Mouse (Mus musculus) testis, adult 2 months (tissue): ENCODE results near the gene Nt5c.

Experiments used
- CTCF ChIP-seq: fragments of 200-500 bp; IDR thresholded peaks from 2 replicates; pipeline ENCODE4 v1.5.1; 2012; ENCODE audit warnings: low read depth, mild to moderate bottlenecking, inconsistent platforms, low read length, moderate library complexity; ENCODE audit not compliant: control insufficient read depth, insufficient read depth, insufficient replicate concordance
- POLR2A ChIP-seq: fragments of 200-500 bp; IDR thresholded peaks from 2 replicates; pipeline ENCODE4 v1.6.1; 2012; ENCODE audit warnings: low read depth, mild to moderate bottlenecking, inconsistent platforms, low read length, moderate library complexity; ENCODE audit not compliant: control insufficient read depth

- TF ChIP-seq POLR2A (no peak), CTCF (no peak)
These were observed 18.8 kb upstream of the Nt5c start for GRCm38 (mm10) chr11:115510507-115510888.
